Mouse (Mus musculus) mesoderm, embryonic 11.5 days (tissue): Measurements from ENCODE around the gene Tctn1.

ENCODE experiments used
- DNase-seq: peaks from one replicate; pipeline ENCODE4 v3.0.0-alpha.2; 2012; ENCODE audit warnings: low read depth, low spot score

The Tctn1 gene

GRCm38 (mm10) chr5:122285767-122286150 is 21.5 kb upstream of the Tctn1 start:
- no peak for DNase-seq

GRCm38 (mm10) chr5:122285029-122285766 is 20.9 kb upstream of the Tctn1 start:
- DNase-seq, result no peak

GRCm38 (mm10) chr5:122284183-122285028 is 20.1 kb upstream of the Tctn1 start, which contains the start of gene Pptc7:
TSS of gene Pptc7 (plus strand) at chr5:122284365.
- DNase-seq, result peak; percentile 90

GRCm38 (mm10) chr5:122283828-122284182 is 19.5 kb upstream of the Tctn1 start:
- DNase-seq, result no peak

- DNase-seq, result no peak
Measured at GRCm38 (mm10) chr5:122280827-122281462, 16.7 kb upstream of the Tctn1 start.

GRCm38 (mm10) chr5:122280422-122280826 is 16.2 kb upstream of the Tctn1 start:
- DNase-seq, result no peak

GRCm38 (mm10) chr5:122279799-122280421 is 15.7 kb upstream of the Tctn1 start:
- DNase-seq, result no peak

- no peak for DNase-seq
Measured at GRCm38 (mm10) chr5:122278946-122279345, 14.7 kb upstream of the Tctn1 start.

- no peak for DNase-seq
Measured at GRCm38 (mm10) chr5:122274785-122275184, 10.5 kb upstream of the Tctn1 start.

GRCm38 (mm10) chr5:122272821-122273220 is 8.6 kb upstream of the Tctn1 start:
- no peak for DNase-seq

GRCm38 (mm10) chr5:122268858-122269604 is 4.8 kb upstream of the Tctn1 start:
- DNase-seq, result no peak

GRCm38 (mm10) chr5:122267899-122268298 is 3.6 kb upstream of the Tctn1 start:
- peak; percentile 71 for DNase-seq

GRCm38 (mm10) chr5:122267136-122267535 is 2.9 kb upstream of the Tctn1 start:
- no peak for DNase-seq

- DNase-seq, result no peak
Measured at GRCm38 (mm10) chr5:122265942-122266341, 1.7 kb upstream of the Tctn1 start.

- DNase-seq, result no peak
Measured at GRCm38 (mm10) chr5:122265187-122265586, 927 bp upstream of the Tctn1 start.

- no peak for DNase-seq
Measured at GRCm38 (mm10) chr5:122262104-122262503, 2.2 kb downstream of the Tctn1 start.

GRCm38 (mm10) chr5:122258027-122258741 is 6.1 kb downstream of the Tctn1 start:
- DNase-seq, result no peak

GRCm38 (mm10) chr5:122251895-122252606 is 12.2 kb downstream of the Tctn1 start:
- no peak for DNase-seq

GRCm38 (mm10) chr5:122249281-122249680 is 15.0 kb downstream of the Tctn1 start:
- no peak for DNase-seq

GRCm38 (mm10) chr5:122247934-122248333 is 16.3 kb downstream of the Tctn1 start:
- no peak for DNase-seq
